Mouse (Mus musculus) forebrain, embryonic 16.5 days (tissue): ENCODE results near the gene Fgfr2. TPM values are rescaled to one million over a fixed set of nuclear protein-coding genes. Genes with fewer than 3 reads are reported as not detected.

Experiments used
- ATAC-seq: fragments of 200-750 bp; cut with Nextera tagmentation; 2 replicates; pipeline ENCODE4 v1.8.0; 2017; ENCODE audit warnings: mild to moderate bottlenecking, moderate library complexity
- H3K27ac ChIP-seq: fragments of 300-500 bp; sonication (generic); 2 replicates; pipeline ENCODE4 v1.5.1; 2014; ENCODE audit warnings: low read length, control low read depth
- H3K27me3 ChIP-seq: fragments of 300-500 bp; sonication (generic); replicated peaks from 2 replicates; pipeline ENCODE4 v1.6.1; 2014; ENCODE audit warnings: low read length; ENCODE audit not compliant: control insufficient read depth, insufficient read depth
- H3K36me3 ChIP-seq: fragments of 300-500 bp; sonication (generic); 2 replicates; pipeline ENCODE4 v1.6.1; 2014; ENCODE audit not compliant: control insufficient read depth, insufficient read depth
- H3K4me1 ChIP-seq: fragments of 300-500 bp; sonication (generic); replicated peaks from 2 replicates; pipeline ENCODE4 v1.6.1; 2014; ENCODE audit warnings: low read length; ENCODE audit not compliant: control insufficient read depth, insufficient read depth
- H3K4me2 ChIP-seq: fragments of 300-500 bp; sonication (generic); 2 replicates; pipeline ENCODE4 v1.6.1; 2014; ENCODE audit warnings: mild to moderate bottlenecking, low read length, control low read depth
- H3K4me3 ChIP-seq: fragments of 300-500 bp; sonication (generic); replicated peaks from 2 replicates; pipeline ENCODE4 v1.5.1; 2014; ENCODE audit warnings: mild to moderate bottlenecking, low read length, control low read depth
- H3K9ac ChIP-seq: fragments of 300-500 bp; sonication (generic); replicated peaks from 2 replicates; pipeline ENCODE4 v1.6.1; 2014; ENCODE audit warnings: low read depth, low read length, control low read depth
- H3K9me3 ChIP-seq: fragments of 300-500 bp; sonication (generic); 2 replicates; pipeline ENCODE4 v1.6.1; 2016; ENCODE audit warnings: low read length; ENCODE audit not compliant: control insufficient read depth
- WGBS: fragments of 180-500 bp; shearing (Covaris S2); extraction: QIAGEN DNeasy Blood & Tissue Kit; methylation state at CpG from one replicate; pipeline ENCODE4 v1.1.7; 2014; 5-methylcytosine and 5-hydroxymethylcytosine counted together
- polyA plus RNA-seq: library from polyadenylated mRNA; unstranded; fragments of >200 nt; fragmentation: Nextera tagmentation; extraction: Ambion mirVana; gene quantifications from 2 replicates; pipeline ENCODE4 v1.2.1, GENCODE M21; 2015

Gene Fgfr2
- polyA plus RNA-seq, 1 experiment from 2014 or later = 39.2 TPM

DNA sequence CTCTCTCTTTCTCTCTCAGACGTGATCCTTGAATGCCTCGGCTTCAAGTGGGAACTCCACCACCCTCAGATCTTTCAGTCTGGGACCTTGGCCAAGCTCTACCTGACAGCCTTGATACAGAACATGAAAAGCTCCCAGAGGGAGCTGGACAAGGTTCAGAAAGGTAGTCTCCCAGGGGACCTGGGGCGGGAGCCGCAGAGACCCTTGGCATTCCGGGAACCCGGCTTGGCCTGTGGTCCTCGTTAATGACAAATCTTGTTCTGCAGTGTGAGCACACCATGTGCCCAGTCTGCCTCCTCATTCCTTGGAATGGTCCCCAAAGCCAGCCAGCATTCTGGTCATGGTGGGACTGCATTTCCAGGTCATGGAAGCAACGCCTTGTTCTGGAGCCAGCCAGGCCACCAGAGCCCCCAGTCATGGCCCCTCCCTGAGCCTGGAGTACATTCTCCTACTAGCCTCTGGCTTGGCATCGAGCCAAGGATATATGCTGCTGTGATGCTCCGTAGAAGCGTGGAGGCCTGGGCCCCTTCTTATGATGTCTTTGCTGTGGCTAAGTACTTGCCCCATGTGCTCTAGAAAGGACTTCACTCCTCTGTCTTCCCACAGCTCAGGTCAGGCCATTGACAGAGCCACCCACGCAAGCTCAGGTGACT lies 2337.1 kb downstream of the Fgfr2 start:
- H3K27me3 ChIP-seq = no peaks in the 10 kb centered on the region
- no peaks in the 10 kb centered on the region for H3K36me3 ChIP-seq
- H3K4me2 ChIP-seq = no peak overlapping the region
- no peak overlapping the region for H3K4me3 ChIP-seq
- no peak overlapping the region for H3K27ac ChIP-seq
- no peak overlapping the region for H3K9ac ChIP-seq
- H3K9me3 ChIP-seq = no peaks in the 10 kb centered on the region
- ATAC-seq = no peak
- WGBS = 60% methylated on average over 12 of the region's 12 CpGs
- no peaks in the 10 kb centered on the region for H3K4me1 ChIP-seq

GRCm38 (mm10) chr7:130782501-130783050 lies 2340.6 kb downstream of the Fgfr2 start:
- no peak for ATAC-seq
- WGBS = 82% methylated on average over 5 of the region's 5 CpGs
- Histone ChIP-seq H3K27ac (no peak overlapping the region), H3K27me3 (no peaks in the 10 kb centered on the region), H3K36me3 (no peaks in the 10 kb centered on the region), H3K4me3 (no peak overlapping the region), H3K4me2 (no peak overlapping the region), H3K4me1 (no peaks in the 10 kb centered on the region), H3K9ac (no peak overlapping the region), H3K9me3 (no peaks in the 10 kb centered on the region)

- H3K36me3 ChIP-seq = no peaks in the 10 kb centered on the region
- no peak overlapping the region for H3K9ac ChIP-seq
- no peaks in the 10 kb centered on the region for H3K9me3 ChIP-seq
- H3K4me3 ChIP-seq = no peak overlapping the region
- ATAC-seq = no peak
- no peaks in the 10 kb centered on the region for H3K27me3 ChIP-seq
- no peak overlapping the region for H3K4me2 ChIP-seq
- no peak overlapping the region for H3K27ac ChIP-seq
- 81% methylated on average over 5 of the region's 5 CpGs for WGBS
- H3K4me1 ChIP-seq = no peaks in the 10 kb centered on the region
These were observed 2342.2 kb downstream of the Fgfr2 start for GRCm38 (mm10) chr7:130780866-130781419.

DNA sequence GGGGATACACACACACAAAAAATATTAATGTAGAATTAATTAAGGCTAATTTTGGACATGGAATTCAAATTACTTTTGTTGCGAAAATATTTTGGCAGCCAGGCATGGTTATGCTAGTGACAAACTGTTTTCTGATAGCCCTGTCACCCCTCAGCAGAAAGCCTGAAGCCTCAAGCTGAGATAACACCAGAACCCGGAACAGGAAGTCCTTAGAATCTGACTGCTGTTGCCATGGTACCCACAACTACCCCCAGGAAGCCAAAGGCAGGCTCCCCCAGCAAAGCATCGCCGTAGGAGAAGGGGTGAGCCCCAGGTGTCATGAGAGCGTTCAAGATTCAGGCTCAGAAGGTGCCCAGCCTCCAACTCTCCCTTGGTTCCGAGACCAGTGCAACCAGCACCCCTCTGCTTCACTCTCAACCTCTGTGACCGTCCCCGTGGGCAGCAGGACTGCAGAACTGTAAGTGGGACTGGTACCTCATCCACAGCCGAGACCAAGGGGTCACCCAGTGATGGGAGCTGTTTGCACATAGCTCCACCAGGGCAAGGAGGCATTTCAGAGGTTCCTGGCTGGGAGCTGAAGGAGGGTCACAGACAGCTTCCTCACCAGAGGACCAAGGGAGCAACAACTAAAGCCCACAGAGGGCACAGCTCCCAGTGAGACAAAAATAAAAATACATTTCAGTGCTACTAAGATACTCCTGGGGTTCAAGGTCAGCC lies 2349.1 kb downstream of the Fgfr2 start, which contains the start of gene Btbd16:
Gene Btbd16, plus strand, starts transcription at position 156 of the 717 bp plus-strand sequence.
- WGBS = 63% methylated on average over 9 of the region's 9 CpGs
- ATAC-seq = no peak
- no peak within 1 kb of the TSS for H3K27ac ChIP-seq

DNA sequence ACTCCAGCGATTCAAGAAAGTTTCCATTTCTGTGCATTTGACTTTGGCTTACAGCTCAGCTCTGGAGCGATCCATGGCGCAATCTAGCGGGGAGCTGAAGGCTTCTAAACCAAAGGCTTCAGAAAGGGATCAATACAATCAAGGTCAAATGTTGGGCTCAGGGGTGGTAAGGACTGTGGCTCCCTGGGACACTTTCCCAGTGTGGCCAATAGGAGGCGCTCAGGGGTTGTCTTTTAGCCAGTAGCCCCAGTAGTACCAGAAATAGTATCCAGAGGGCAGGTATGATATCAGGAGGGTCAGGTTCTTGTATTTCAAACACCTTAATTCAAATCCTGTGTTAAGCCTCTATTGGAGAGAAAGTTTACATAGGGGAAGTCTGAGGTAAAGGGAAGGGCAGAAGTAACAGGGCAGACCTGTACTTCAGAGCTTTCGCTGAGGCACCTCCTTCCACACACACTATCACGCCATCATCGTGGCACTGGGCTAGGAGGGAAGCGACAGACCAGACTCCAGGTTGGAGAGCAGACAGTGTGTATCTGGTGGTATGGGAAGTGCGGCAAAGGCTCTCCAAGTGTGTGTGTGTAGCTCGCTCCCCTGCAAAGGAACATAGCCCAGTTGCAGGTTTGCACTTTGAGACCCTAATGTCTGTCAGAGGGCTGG lies 2349.8 kb downstream of the Fgfr2 start:
- no peaks in the 10 kb centered on the region for H3K27me3 ChIP-seq
- H3K9ac ChIP-seq = no peak overlapping the region
- H3K9me3 ChIP-seq = no peaks in the 10 kb centered on the region
- H3K4me2 ChIP-seq = no peak overlapping the region
- WGBS = 66% methylated on average over 11 of the region's 11 CpGs
- no peak for ATAC-seq
- H3K36me3 ChIP-seq = no peaks in the 10 kb centered on the region
- no peaks in the 10 kb centered on the region for H3K4me1 ChIP-seq
- H3K27ac ChIP-seq = no peak overlapping the region
- no peak overlapping the region for H3K4me3 ChIP-seq

More for the DNA sequence above, 2349.1 kb downstream of the Fgfr2 start, which contains the start of gene Btbd16:
- Histone ChIP-seq H3K9ac (no peak within 1 kb of the TSS), H3K27me3 (no peaks in the 10 kb centered on the region), H3K9me3 (no peaks in the 10 kb centered on the region), H3K36me3 (no peaks in the 10 kb centered on the region), H3K4me2 (no peak within 1 kb of the TSS), H3K4me3 (no peak within 1 kb of the TSS), H3K4me1 (no peaks in the 10 kb centered on the region)

DNA sequence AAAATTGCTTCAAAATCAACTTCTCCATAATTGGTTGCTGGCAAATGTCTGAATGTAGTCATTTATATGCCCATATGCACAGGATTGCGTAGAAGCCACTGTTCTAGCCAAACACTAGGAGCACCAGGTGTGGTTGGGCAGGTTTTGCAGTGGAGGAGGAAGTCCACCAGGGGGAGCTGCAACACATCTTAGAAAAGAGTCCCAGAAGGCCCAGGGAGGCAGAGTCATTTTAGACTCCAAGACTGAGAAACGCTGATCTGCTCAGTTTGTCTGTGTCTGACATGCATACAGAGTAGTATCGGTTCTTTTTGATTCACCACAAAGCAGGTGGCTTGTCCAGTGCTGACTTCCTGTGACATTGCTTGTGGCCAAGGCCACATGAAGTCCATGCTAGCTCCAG lies 2352.4 kb downstream of the Fgfr2 start:
- peak; percentile 43; the same call in 1 of the 2 replicates for ATAC-seq
- Histone ChIP-seq H3K27me3 (no peaks in the 10 kb centered on the region), H3K4me3 (no peak overlapping the region), H3K9ac (no peak overlapping the region), H3K27ac (no peak overlapping the region), H3K4me2 (no peak overlapping the region), H3K9me3 (no peaks in the 10 kb centered on the region), H3K4me1 (no peaks in the 10 kb centered on the region), H3K36me3 (no peaks in the 10 kb centered on the region)
- 28% methylated on average over 3 of the region's 3 CpGs for WGBS

- H3K4me1 ChIP-seq = no peaks in the 10 kb centered on the region
- H3K27ac ChIP-seq = no peak overlapping the region
- no peaks in the 10 kb centered on the region for H3K9me3 ChIP-seq
- H3K36me3 ChIP-seq = peaks cover 5% of the 10 kb centered on the region
- 87% methylated on average over 4 of the region's 4 CpGs for WGBS
- no peaks in the 10 kb centered on the region for H3K27me3 ChIP-seq
- no peak overlapping the region for H3K9ac ChIP-seq
- no peak for ATAC-seq
- H3K4me3 ChIP-seq = no peak overlapping the region
- no peak overlapping the region for H3K4me2 ChIP-seq
These were observed 2355.0 kb downstream of the Fgfr2 start for GRCm38 (mm10) chr7:130768151-130768550.

GRCm38 (mm10) chr7:130766411-130767170 lies 2356.6 kb downstream of the Fgfr2 start:
- Histone ChIP-seq H3K4me1 (peaks cover 4% of the 10 kb centered on the region), H3K27me3 (no peaks in the 10 kb centered on the region), H3K36me3 (peaks cover 5% of the 10 kb centered on the region), H3K9me3 (no peaks in the 10 kb centered on the region), H3K9ac (no peak overlapping the region), H3K4me2 (no peak overlapping the region), H3K4me3 (no peak overlapping the region), H3K27ac (no peak overlapping the region)
- 84% methylated on average over 30 of the region's 30 CpGs for WGBS
- no peak for ATAC-seq
